Mouse (Mus musculus) MEL (cell line): ENCODE measurements around the gene Kcnh1. TPM values are rescaled to one million over a fixed set of nuclear protein-coding genes. Genes with fewer than 3 reads are reported as not detected.

Experiments used
- DNase-seq: peaks from one replicate; pipeline ENCODE4 v3.0.0; 2011; ENCODE audit warnings: low read depth, low spot score
- H3K27ac ChIP-seq: 2 replicates; pipeline ENCODE4 v1.5.1; 2012; ENCODE audit warnings: low read depth, mild to moderate bottlenecking, control low read depth, low read length, moderate library complexity; ENCODE audit not compliant: control insufficient read depth
- H3K27me3 ChIP-seq, 2 experiments: fragments of 150-350 bp in 1 of 2; sonication (generic) in 1 of 2; 2 replicates each; pipeline ENCODE4 v1.6.1; 2012; ENCODE audit warnings: low read length in 2 of 2, mild to moderate bottlenecking in 2 of 2, improper control_type of control experiment in 1 of 2, moderate library complexity in 1 of 2; ENCODE audit not compliant: insufficient read depth in 2 of 2, control insufficient read depth in 1 of 2
- H3K36me3 ChIP-seq, 2 experiments: 2 replicates each; pipeline ENCODE4 v1.6.1; 2012 to 2014; ENCODE audit warnings: low read length in 2 of 2, improper control_type of control experiment in 1 of 2, inconsistent platforms in 1 of 2, mild to moderate bottlenecking in 1 of 2; ENCODE audit not compliant: insufficient read depth in 2 of 2, control insufficient read depth in 1 of 2
- H3K4me1 ChIP-seq, 2 experiments: fragments of 150-350 bp in 1 of 2; sonication (generic) in 1 of 2; 2 replicates each; pipeline ENCODE4 v1.6.1; 2012; ENCODE audit warnings: low read length in 2 of 2, improper control_type of control experiment in 1 of 2, mild to moderate bottlenecking in 1 of 2; ENCODE audit not compliant: insufficient read depth in 2 of 2, control insufficient read depth in 1 of 2
- H3K4me3 ChIP-seq, 2 experiments: fragments of 150-350 bp in 1 of 2; sonication (generic) in 1 of 2; 2 replicates each; pipeline ENCODE4 v1.5.1; 2012; ENCODE audit warnings: low read depth in 2 of 2, low read length in 2 of 2, mild to moderate bottlenecking in 2 of 2, moderate library complexity in 2 of 2, control low read depth in 1 of 2, improper control_type of control experiment in 1 of 2; ENCODE audit not compliant: control insufficient read depth in 1 of 2, insufficient read depth in 1 of 2
- H3K79me2 ChIP-seq: 2 replicates; pipeline ENCODE4 v1.6.1; 2012; ENCODE audit warnings: mild to moderate bottlenecking, low read length, moderate library complexity; ENCODE audit not compliant: control insufficient read depth, poor library complexity, insufficient read depth
- H3K9ac ChIP-seq: 2 replicates; pipeline ENCODE4 v1.6.1; 2012; ENCODE audit warnings: low read depth, mild to moderate bottlenecking, control low read depth, low read length, moderate library complexity; ENCODE audit not compliant: control insufficient read depth, poor library complexity, severe bottlenecking
- H3K9me3 ChIP-seq: fragments of 150-350 bp; sonication (generic); replicated peaks from 2 replicates; pipeline ENCODE4 v1.6.1; 2012; ENCODE audit warnings: mild to moderate bottlenecking, low read length, improper control_type of control experiment, moderate library complexity; ENCODE audit not compliant: insufficient read depth
- BHLHE40 ChIP-seq: IDR thresholded peaks from 2 replicates; pipeline ENCODE4 v1.6.1; 2012; ENCODE audit warnings: low read depth, mild to moderate bottlenecking, inconsistent platforms, low read length, improper control_type of control experiment, borderline replicate concordance
- CHD1 ChIP-seq: IDR thresholded peaks from 2 replicates; pipeline ENCODE4 v1.6.1; 2012; ENCODE audit warnings: low read depth, mild to moderate bottlenecking, inconsistent platforms, low read length, improper control_type of control experiment
- CHD2 ChIP-seq: IDR thresholded peaks from 2 replicates; pipeline ENCODE4 v1.6.1; 2011; ENCODE audit warnings: low read length, improper control_type of control experiment
- E2F4 ChIP-seq: IDR thresholded peaks from 2 replicates; pipeline ENCODE4 v1.6.1; 2011; ENCODE audit warnings: low read depth, low read length, improper control_type of control experiment, borderline replicate concordance
- ETS1 ChIP-seq: IDR thresholded peaks from 2 replicates; pipeline ENCODE4 v1.6.1; 2012; ENCODE audit warnings: low read depth, mild to moderate bottlenecking, inconsistent platforms, low read length, improper control_type of control experiment, moderate library complexity
- GABPA ChIP-seq: IDR thresholded peaks from 2 replicates; pipeline ENCODE4 v1.6.1; 2012; ENCODE audit warnings: low read depth, mild to moderate bottlenecking, inconsistent platforms, low read length, improper control_type of control experiment, moderate library complexity
- KAT2A ChIP-seq: conservative IDR thresholded peaks from 2 replicates; pipeline ENCODE4 v1.6.1; 2012; ENCODE audit warnings: low read depth, low read length, improper control_type of control experiment, inconsistent platforms
- MAX ChIP-seq: IDR thresholded peaks from 2 replicates; pipeline ENCODE4 v1.6.1; 2011; ENCODE audit warnings: low read length, improper control_type of control experiment
- MEF2A ChIP-seq: IDR thresholded peaks from 2 replicates; pipeline ENCODE4 v1.6.1; 2014; ENCODE audit warnings: low read depth, mild to moderate bottlenecking, inconsistent platforms, low read length, improper control_type of control experiment; ENCODE audit not compliant: poor library complexity, insufficient replicate concordance, severe bottlenecking; ENCODE audit errors: extremely low read depth
- MXI1 ChIP-seq: IDR thresholded peaks from 2 replicates; pipeline ENCODE4 v1.6.1; 2011; ENCODE audit warnings: mild to moderate bottlenecking, low read depth, low read length, improper control_type of control experiment
- MYB ChIP-seq: IDR thresholded peaks from 2 replicates; pipeline ENCODE4 v1.6.1; 2011; ENCODE audit warnings: mild to moderate bottlenecking, low read depth, low read length, improper control_type of control experiment
- MYC ChIP-seq: IDR thresholded peaks from 2 replicates; pipeline ENCODE4 v1.6.1; 2011; ENCODE audit warnings: low read depth, mild to moderate bottlenecking, low read length, improper control_type of control experiment, moderate library complexity
- NELFE ChIP-seq: IDR thresholded peaks from 2 replicates; pipeline ENCODE4 v1.6.1; 2011; ENCODE audit warnings: low read depth, low read length, improper control_type of control experiment
- POLR2A ChIP-seq, 2 experiments: IDR thresholded peaks; 2 replicates each; pipeline ENCODE4 v1.6.1; 2011 to 2012; ENCODE audit warnings: low read length in 2 of 2, mild to moderate bottlenecking in 2 of 2, control low read depth in 1 of 2, improper control_type of control experiment in 1 of 2, low read depth in 1 of 2, moderate library complexity in 1 of 2; ENCODE audit not compliant: control insufficient read depth in 1 of 2, insufficient read depth in 1 of 2, poor library complexity in 1 of 2
- POLR2AphosphoS2 ChIP-seq: IDR thresholded peaks from 2 replicates; pipeline ENCODE4 v1.6.1; 2011; ENCODE audit warnings: low read length, improper control_type of control experiment
- POLR2AphosphoS5 ChIP-seq: IDR thresholded peaks from 2 replicates; pipeline ENCODE4 v1.6.1; 2012; ENCODE audit warnings: low read depth, borderline replicate concordance, mild to moderate bottlenecking, inconsistent platforms, low read length, moderate library complexity, mixed read lengths
- SIN3A ChIP-seq: IDR thresholded peaks from 2 replicates; pipeline ENCODE4 v1.6.1; 2012; ENCODE audit warnings: low read length, improper control_type of control experiment, inconsistent platforms
- TBP ChIP-seq: IDR thresholded peaks from 2 replicates; pipeline ENCODE4 v1.8.0; 2011; ENCODE audit warnings: low read depth, low read length, improper control_type of control experiment
- TCF12 ChIP-seq: IDR thresholded peaks from 2 replicates; pipeline ENCODE4 v1.6.1; 2014; ENCODE audit warnings: low read depth, mild to moderate bottlenecking, inconsistent platforms, low read length, improper control_type of control experiment, moderate library complexity
- USF1 ChIP-seq: IDR thresholded peaks from 2 replicates; pipeline ENCODE4 v1.6.1; 2014; ENCODE audit warnings: low read depth, mild to moderate bottlenecking, inconsistent platforms, low read length, improper control_type of control experiment, moderate library complexity
- USF2 ChIP-seq, 2 experiments: IDR thresholded peaks; 2 replicates each; pipeline ENCODE4 v1.6.1; 2011 to 2012; ENCODE audit warnings: improper control_type of control experiment in 2 of 2, low read length in 2 of 2, borderline replicate concordance in 1 of 2, inconsistent platforms in 1 of 2, low read depth in 1 of 2, mild to moderate bottlenecking in 1 of 2; ENCODE audit not compliant: insufficient read depth in 1 of 2
- ZC3H11A ChIP-seq: IDR thresholded peaks from 2 replicates; pipeline ENCODE4 v1.6.1; 2012; ENCODE audit warnings: low read depth, mild to moderate bottlenecking, inconsistent platforms, low read length, improper control_type of control experiment
- ZMIZ1 ChIP-seq: IDR thresholded peaks from 2 replicates; pipeline ENCODE4 v1.6.1; 2012; ENCODE audit warnings: low read depth, mild to moderate bottlenecking, inconsistent platforms, low read length, improper control_type of control experiment, moderate library complexity
- ZNF384 ChIP-seq: IDR thresholded peaks from 2 replicates; pipeline ENCODE4 v1.6.1; 2012; ENCODE audit warnings: low read depth, mild to moderate bottlenecking, inconsistent platforms, low read length, improper control_type of control experiment
- polyA plus RNA-seq, 2 experiments: library from polyadenylated mRNA; stranded (reverse) in 1 of 2; unstranded in 1 of 2; fragments of >175 nt in 1 of 2; fragments of >200 nt in 1 of 2; gene quantifications; 2 replicates each; pipeline versions ENCODE4 v1.2.1 to v1.2.4; 2012; ENCODE audit warnings: low replicate concordance in 2 of 2, low read depth in 1 of 2; ENCODE audit not compliant: insufficient read length in 2 of 2, insufficient read depth in 1 of 2, missing spikeins in 1 of 2
- total RNA-seq: library from RNA; depleted of rRNA; stranded (reverse); fragments of 300-350 nt; gene quantifications from 2 replicates; pipeline ENCODE4 v1.2.3, GENCODE M21; 2012

Kcnh1 gene
- total and polyA plus RNA-seq, 3 experiments = not detected

GRCm38 (mm10) chr1:192485030-192485429 lies 294.5 kb downstream of the Kcnh1 start:
- no peaks in the 10 kb centered on the region for H3K36me3 ChIP-seq
- no peaks in the 10 kb centered on the region for H3K4me1 ChIP-seq
- H3K27me3 ChIP-seq = no peaks in the 10 kb centered on the region
- no peak overlapping the region for H3K27ac ChIP-seq
- no peaks in the 10 kb centered on the region for H3K9me3 ChIP-seq
- TF ChIP-seq TCF12 (no peak), MEF2A (no peak), CHD1 (no peak), USF2 (IDR thresholded peaks at IDR 0.05; ENCODE audit: borderline replicate concordance in 1 of 2, insufficient read depth in 1 of 2, low read depth in 1 of 2, low read length in 2 of 2) (no peak), KAT2A (no peak), MYB (no peak), POLR2AphosphoS2 (no peak), TBP (no peak), ETS1 (no peak), ZMIZ1 (no peak), MAX (no peak), ZNF384 (no peak), POLR2AphosphoS5 (no peak), CHD2 (no peak), MYC (no peak), SIN3A (no peak), E2F4 (no peak), BHLHE40 (no peak), GABPA (no peak)
- no peak overlapping the region for H3K4me3 ChIP-seq
- H3K9ac ChIP-seq = no peak overlapping the region
- DNase-seq = no peak
- H3K79me2 ChIP-seq = no peaks in the 10 kb centered on the region

GRCm38 (mm10) chr1:192487571-192487970 lies 297.0 kb downstream of the Kcnh1 start:
- Histone ChIP-seq H3K79me2 (no peaks in the 10 kb centered on the region), H3K4me1 (no peaks in the 10 kb centered on the region), H3K9ac (no peak overlapping the region), H3K27me3 (no peaks in the 10 kb centered on the region), H3K27ac (no peak overlapping the region), H3K9me3 (no peaks in the 10 kb centered on the region), H3K36me3 (no peaks in the 10 kb centered on the region), H3K4me3 (no peak overlapping the region)
- TF ChIP-seq USF1 = no peak
- TF ChIP-seq POLR2A (IDR thresholded peaks at IDR 0.05; ENCODE audit: control insufficient read depth in 1 of 2, insufficient read depth in 1 of 2, low read depth in 1 of 2, low read length in 2 of 2, poor library complexity in 1 of 2) = no peak
- no peak for TF ChIP-seq ETS1
- no peak for TF ChIP-seq TCF12
- TF ChIP-seq MXI1 = no peak
- no peak for TF ChIP-seq ZC3H11A
- TF ChIP-seq E2F4 = no peak
- TF ChIP-seq MEF2A = no peak
- TF ChIP-seq SIN3A = no peak
- TF ChIP-seq NELFE = no peak
- TF ChIP-seq MYB = no peak
- DNase-seq = no peak
